Mouse (Mus musculus): Measurements from ENCODE around the gene Trip10.

DNA sequence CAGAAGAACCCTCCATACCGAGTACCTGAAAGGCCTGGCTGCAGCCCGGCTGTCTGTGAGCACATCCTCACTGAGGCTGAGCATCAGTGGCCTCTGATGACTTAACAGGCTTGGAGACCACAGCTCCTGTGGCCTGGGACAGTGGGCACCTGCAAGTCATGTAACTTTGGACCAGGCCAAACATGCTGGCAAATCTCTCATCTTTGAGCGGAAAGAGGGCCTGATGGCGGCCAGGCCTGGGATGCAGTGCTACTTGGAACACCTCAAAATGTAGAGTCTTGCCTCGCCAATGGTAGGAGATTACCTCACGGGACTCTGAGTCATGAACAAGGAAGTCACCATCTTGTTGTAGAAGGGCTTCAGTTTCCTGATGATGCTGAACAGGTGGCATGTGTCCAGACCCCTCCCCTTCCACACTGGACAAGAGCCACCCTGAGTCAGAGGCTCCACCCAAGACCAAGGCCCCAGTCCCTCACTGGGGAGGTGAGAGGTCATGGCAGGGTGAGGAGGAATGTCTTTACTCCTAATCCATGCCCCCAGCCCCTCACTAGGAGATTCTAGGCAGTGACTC is 18.4 kb downstream of the Trip10 start:
- TF ChIP-seq TAL1 (IDR thresholded peaks at IDR 0.05; ENCODE audit: low read length) (no peak), GATA1 (IDR thresholded peaks at IDR 0.05; ENCODE audit: low read length) (no peak)

Data from erythroblast, embryonic 14.5 days (primary cell).